Mouse (Mus musculus) bone marrow, adult 2 months (tissue): ENCODE measurements around the gene Zscan2. TPM values are rescaled to one million over a fixed set of nuclear protein-coding genes. Genes with fewer than 3 reads are reported as not detected.

Source experiments
- H3K27ac ChIP-seq: fragments of 200-500 bp; 2 replicates; pipeline ENCODE4 v1.5.1; 2012; ENCODE audit warnings: low read depth, mild to moderate bottlenecking, control low read depth, inconsistent platforms, low read length; ENCODE audit not compliant: control insufficient read depth, poor library complexity, insufficient read depth
- H3K4me1 ChIP-seq: fragments of 200-500 bp; 2 replicates; pipeline ENCODE4 v1.6.1; 2011; ENCODE audit warnings: low read length; ENCODE audit not compliant: control insufficient read depth, insufficient read depth
- H3K4me3 ChIP-seq: fragments of 200-500 bp; replicated peaks from 2 replicates; pipeline ENCODE3; 2011; ENCODE audit warnings: mild to moderate bottlenecking, low read depth, low read length, control low read depth; ENCODE audit not compliant: control insufficient read depth
- CTCF ChIP-seq: fragments of 200-500 bp; IDR thresholded peaks from 2 replicates; pipeline ENCODE4 v1.5.1; 2011; ENCODE audit warnings: low read length, control low read depth; ENCODE audit not compliant: control insufficient read depth, insufficient read depth
- POLR2A ChIP-seq: fragments of 200-500 bp; IDR thresholded peaks from 2 replicates; pipeline ENCODE4 v1.6.1; 2011; ENCODE audit warnings: low read depth, mild to moderate bottlenecking, control low read depth, low read length, borderline replicate concordance; ENCODE audit not compliant: control insufficient read depth
- WGBS: fragments of 180-500 bp; shearing (Covaris S2); methylation state at CpG from one replicate; pipeline ENCODE4 v1.1.7; 2018; 5-methylcytosine and 5-hydroxymethylcytosine counted together
- polyA plus RNA-seq: library from polyadenylated mRNA; stranded (reverse); fragments of >200 nt; gene quantifications from 2 replicates; pipeline ENCODE4 v1.2.4, GENCODE M21; 2011; ENCODE audit warnings: low replicate concordance; ENCODE audit not compliant: missing spikeins, insufficient read depth, insufficient read length

The Zscan2 gene
- polyA plus RNA-seq, 1 experiment, result 6.1 TPM

DNA sequence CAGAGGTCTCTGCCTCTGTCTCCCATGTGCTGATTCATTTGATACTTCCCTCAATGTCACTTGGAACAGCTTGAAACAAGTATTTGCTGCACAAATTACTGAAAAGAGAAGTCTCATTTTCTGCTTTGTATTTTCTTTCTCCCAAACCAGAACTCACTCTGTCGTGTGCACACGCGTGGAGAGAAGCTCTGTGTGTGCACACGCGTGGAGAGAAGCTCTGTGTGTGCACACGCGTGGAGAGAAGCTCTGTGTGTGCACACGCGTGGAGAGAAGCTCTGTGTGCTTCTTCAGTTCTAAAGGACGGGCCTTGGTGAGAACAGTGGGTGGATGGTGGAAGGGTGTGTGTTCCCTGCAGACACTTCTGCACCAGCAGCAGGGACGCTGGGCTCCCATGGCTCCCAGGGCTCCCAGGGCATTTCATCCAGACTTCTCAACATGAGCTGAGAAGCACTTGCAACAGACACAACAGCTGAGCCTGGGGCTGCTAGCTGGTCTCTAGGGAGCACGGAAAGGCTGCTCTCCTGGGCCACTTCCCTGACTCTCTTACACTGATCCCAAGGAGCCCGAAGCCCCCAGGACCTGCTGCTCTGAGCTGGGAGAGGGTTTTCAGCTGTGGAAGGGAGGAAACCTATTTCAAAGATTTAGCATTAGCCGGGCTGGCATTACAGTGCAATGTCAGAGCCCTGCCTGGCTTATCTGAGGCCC, 34.2 kb downstream of the Zscan2 start:
- TF ChIP-seq CTCF, result no peak
- TF ChIP-seq POLR2A, result no peak
- no peak overlapping the region for H3K27ac ChIP-seq
- 92% methylated on average over 14 of the region's 14 CpGs for WGBS
- H3K4me3 ChIP-seq, result no peak overlapping the region
- H3K4me1 ChIP-seq, result no peaks in the 10 kb centered on the region

DNA sequence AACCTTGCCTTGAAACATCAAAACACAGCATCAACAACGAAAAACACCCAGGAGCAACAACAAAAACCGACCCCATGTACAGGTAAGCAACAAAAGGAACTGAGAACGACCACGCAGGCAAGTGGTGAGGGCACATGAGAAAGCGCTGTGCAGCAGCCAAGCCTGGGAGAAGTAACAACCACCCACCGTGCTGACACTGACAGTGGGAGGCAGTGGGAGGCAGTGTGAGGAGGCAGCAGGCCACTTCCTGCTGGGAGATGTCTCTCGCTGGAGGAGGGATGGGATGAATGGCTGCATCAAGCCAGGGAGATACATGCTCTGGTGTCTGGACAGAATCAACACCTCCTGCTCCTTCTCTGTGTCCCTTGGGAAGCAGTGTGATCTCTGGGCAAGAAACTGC, 36.4 kb downstream of the Zscan2 start:
- Histone ChIP-seq H3K4me1 (no peaks in the 10 kb centered on the region; the same call in 1 of the 2 replicates), H3K27ac (no peak overlapping the region), H3K4me3 (no peak overlapping the region)
- TF ChIP-seq CTCF (no peak), POLR2A (no peak)
- WGBS, result 80% methylated on average over 7 of the region's 7 CpGs

DNA sequence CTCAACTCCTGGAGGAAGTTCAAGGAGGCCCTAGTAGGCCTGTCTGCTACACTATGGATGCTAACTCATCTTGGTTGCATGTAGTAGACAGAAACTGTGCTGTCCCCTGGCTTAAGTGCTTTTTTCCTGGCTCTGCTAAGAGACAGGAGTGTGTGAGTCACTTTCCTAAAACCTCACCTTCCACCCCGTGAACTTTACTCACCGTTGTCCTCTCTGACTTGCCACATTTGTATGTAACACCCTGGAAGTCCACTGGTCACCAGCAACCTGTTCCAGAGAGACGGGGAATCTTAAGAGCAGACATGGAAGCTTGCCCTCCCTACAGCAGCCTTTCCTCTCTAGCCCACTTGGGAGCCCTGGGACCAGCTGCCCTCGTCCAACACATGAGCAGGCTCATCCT, 37.0 kb downstream of the Zscan2 start:
- Histone ChIP-seq H3K4me1 (no peaks in the 10 kb centered on the region; the same call in 1 of the 2 replicates), H3K4me3 (no peak overlapping the region), H3K27ac (no peak overlapping the region)
- WGBS, result 83% methylated on average over 4 of the region's 4 CpGs
- no peak for TF ChIP-seq POLR2A
- TF ChIP-seq CTCF, result no peak

DNA sequence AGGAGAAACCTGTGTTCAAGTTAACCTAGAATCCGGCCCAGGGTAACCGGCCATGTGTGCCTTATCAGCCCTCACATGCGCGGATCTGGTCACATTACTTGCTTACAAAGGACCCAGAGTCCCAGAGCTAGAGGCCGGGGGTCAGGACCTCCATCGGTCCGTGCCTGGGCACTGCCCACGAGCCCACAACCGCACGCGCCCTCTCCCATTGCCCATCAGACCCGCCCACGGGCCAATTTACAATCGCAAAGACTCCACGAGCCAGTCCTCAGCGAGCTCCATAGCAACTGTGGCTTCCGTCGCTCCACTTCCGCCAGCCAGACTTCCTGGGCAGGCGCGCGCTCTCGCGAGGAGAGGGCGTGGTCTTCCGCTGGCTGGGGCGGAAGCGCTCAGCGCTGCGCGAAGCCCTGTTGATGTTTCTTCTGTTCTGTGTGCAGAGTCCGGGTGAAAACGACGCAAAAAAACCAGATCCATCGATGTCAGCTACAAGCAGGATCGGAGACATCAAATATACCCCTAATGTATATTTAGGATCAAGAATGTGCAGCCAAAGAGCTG, 40.3 kb downstream of the Zscan2 start, which contains the start of gene Wdr73:
Gene Wdr73, minus strand, starts transcription at position 326 of the 558 bp plus-strand sequence.
- Histone ChIP-seq H3K27ac (peak within 1 kb of the TSS; percentile 46), H3K4me3 (peak within 1 kb of the TSS; percentile 76), H3K4me1 (no peaks in the 10 kb centered on the region; the same call in 1 of the 2 replicates)
- under 1% methylated on average over 36 of the region's 36 CpGs for WGBS
- TF ChIP-seq POLR2A (peak; percentile 97), CTCF (no peak)

DNA sequence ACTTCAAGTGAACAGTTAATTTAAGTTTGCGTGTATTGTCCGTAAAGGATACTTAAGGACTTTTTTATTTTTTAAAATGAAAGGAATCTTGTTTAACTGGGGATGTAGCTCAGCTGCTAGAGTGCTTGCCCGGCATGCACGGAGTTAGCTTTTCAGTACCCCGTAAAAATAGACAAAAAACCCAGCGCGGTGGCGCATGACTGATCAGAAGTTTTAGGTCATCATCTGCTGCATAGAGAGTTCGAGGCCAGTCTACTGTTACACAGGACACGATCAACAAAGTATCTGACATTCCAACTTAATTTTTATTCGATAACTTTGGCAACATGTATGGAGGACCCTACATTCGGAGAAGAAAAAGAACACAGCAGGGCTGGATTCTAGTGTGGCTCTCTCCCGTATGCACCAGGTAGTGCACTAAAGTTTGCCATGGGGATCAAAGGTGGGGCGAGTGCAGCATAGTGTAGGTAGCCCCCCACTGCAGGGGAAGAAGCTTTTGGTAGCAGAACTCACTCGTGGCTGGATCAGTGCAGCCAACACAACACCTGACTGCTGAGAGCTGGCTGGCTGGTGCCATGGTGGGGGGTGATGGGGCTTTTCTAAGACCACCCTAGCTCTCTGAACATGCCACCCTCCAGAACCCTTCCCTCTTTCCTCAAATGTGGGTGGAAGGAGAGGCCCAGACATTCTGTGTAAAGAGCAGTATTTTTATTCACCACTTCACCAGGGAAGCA, 41.0 kb downstream of the Zscan2 start:
- 19% methylated on average over 15 of the region's 15 CpGs for WGBS
- TF ChIP-seq POLR2A (no peak), CTCF (no peak)
- Histone ChIP-seq H3K27ac (peak overlapping the region; percentile 46; the same call in 1 of the 2 replicates), H3K4me3 (peak overlapping the region; percentile 76), H3K4me1 (no peaks in the 10 kb centered on the region; the same call in 1 of the 2 replicates)

DNA sequence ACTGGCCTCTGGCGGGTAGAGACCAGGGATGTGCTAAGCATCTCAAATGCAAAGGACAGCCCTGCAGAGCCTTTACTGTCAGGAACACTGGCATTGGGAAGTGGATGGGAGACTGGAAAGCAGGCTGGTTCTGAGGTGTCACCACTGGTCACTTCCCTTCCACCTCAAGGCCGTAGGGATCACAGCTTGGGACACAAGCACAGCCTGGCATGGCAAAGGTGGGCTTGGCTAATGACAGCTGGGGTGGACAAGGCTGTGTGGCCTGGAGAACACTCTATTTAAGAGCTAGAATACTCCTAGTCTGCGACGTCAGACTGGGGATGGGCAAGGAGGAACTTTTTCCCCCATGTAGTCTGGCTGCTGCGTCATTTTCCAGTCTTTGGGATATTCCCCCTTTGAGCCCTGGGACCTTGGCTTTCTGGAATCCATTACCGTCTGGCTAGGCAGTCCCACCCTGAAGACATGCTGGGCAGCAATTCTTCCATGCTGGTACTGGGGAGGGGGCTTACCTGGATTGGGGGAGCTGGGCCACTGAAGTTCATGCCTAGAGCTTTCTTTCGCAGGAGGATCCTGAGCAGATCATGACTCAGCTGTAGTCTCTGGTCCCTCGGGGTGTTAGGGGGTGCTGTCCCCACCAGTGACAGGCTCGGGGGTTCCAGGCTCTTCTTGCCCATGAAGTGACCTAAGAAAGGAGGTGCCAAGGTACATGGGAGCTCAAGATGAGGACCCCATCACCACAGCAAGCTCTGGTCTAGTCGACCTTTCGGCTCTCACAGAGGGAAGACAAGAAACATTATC, 43.1 kb downstream of the Zscan2 start:
- TF ChIP-seq CTCF (no peak), POLR2A (no peak)
- no peak overlapping the region for H3K4me3 ChIP-seq
- no peak overlapping the region for H3K27ac ChIP-seq
- no peaks in the 10 kb centered on the region; the same call in 1 of the 2 replicates for H3K4me1 ChIP-seq
- 79% methylated on average over 11 of the region's 11 CpGs for WGBS

DNA sequence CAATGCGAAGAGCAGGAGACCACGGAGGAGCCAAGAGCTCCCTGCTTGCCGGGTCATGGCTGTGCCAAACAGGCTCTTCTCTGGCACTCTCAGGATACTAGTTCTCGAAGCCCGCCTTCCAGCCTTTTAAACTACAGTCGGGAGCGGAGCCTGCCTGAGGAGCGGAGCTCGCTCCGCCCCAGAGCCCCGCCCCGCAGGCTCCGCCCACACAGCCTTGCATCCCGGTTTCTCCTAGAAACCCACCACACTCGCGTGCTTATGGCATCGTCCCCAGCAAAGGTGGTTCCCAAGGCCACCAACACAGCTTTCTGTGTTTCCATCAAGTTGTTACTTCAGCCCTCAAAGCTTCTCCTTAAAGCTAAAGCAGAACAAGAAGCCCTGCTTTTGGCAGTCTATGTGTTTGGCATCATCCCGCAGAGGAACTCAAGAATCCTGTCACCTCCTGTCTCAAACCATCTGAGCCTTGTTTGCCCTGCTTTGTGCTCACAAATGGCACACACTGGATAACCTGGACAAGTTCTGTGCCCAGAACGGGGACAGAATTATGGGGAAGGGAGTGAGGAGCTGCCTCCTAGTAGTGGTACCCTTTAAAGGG, 44.3 kb downstream of the Zscan2 start, which contains the start of gene Nmb:
Gene Nmb, minus strand, starts transcription at position 156 of the 595 bp plus-strand sequence.
- no peak within 1 kb of the TSS for H3K27ac ChIP-seq
- TF ChIP-seq POLR2A (no peak), CTCF (no peak)
- H3K4me1 ChIP-seq, result no peaks in the 10 kb centered on the region; the same call in 1 of the 2 replicates
- WGBS, result 3% methylated on average over 19 of the region's 19 CpGs
- H3K4me3 ChIP-seq, result peak within 1 kb of the TSS; percentile 66
